Mouse (Mus musculus): ENCODE measurements around the gene Odf3l2. TPM values are rescaled to one million over a fixed set of nuclear protein-coding genes. Genes with fewer than 3 reads are reported as not detected.

Odf3l2 gene
- polyA plus RNA-seq, 1 experiment, result not detected

- peaks cover 6% of the 10 kb centered on the region; the same call in 1 of the 2 replicates for H3K4me1 ChIP-seq (ENCODE audit: control insufficient read depth, insufficient read depth, insufficient read length, low read length)
- TF ChIP-seq POLR2A (IDR thresholded peaks at IDR 0.05; ENCODE audit: low read depth, low read length) (no peak), CTCF (IDR thresholded peaks at IDR 0.05; ENCODE audit: extremely low read depth, insufficient read length, insufficient replicate concordance, low read depth, low read length) (no peak)
- no peak overlapping the region for H3K4me3 ChIP-seq (ENCODE audit: low read depth, low read length)
- WGBS, result 36% methylated on average over 51 of the region's 51 CpGs
- no peak overlapping the region for H3K27ac ChIP-seq (ENCODE audit: insufficient read depth, low read depth, low read length)
- peaks cover 14% of the 10 kb centered on the region for H3K27me3 ChIP-seq (ENCODE audit: control insufficient read depth, insufficient read depth, low read length)
- no peaks in the 10 kb centered on the region for H3K36me3 ChIP-seq (ENCODE audit: control insufficient read depth, insufficient read depth, low read length)
These were observed 33.1 kb downstream of the Odf3l2 start for GRCm38 (mm10) chr10:79612192-79613135.

GRCm38 (mm10) chr10:79611296-79611695 lies 34.2 kb downstream of the Odf3l2 start:
- peaks cover 6% of the 10 kb centered on the region; the same call in 1 of the 2 replicates for H3K4me1 ChIP-seq (ENCODE audit: control insufficient read depth, insufficient read depth, insufficient read length, low read length)
- WGBS, result 46% methylated on average over 5 of the region's 5 CpGs
- TF ChIP-seq CTCF (IDR thresholded peaks at IDR 0.05; ENCODE audit: extremely low read depth, insufficient read length, insufficient replicate concordance, low read depth, low read length) (no peak), POLR2A (IDR thresholded peaks at IDR 0.05; ENCODE audit: low read depth, low read length) (no peak)

GRCm38 (mm10) chr10:79609276-79609675 lies 36.3 kb downstream of the Odf3l2 start:
- H3K27me3 ChIP-seq (ENCODE audit: control insufficient read depth, insufficient read depth, low read length), result peaks cover 14% of the 10 kb centered on the region
- H3K27ac ChIP-seq (ENCODE audit: insufficient read depth, low read depth, low read length), result no peak overlapping the region
- no peak overlapping the region for H3K4me3 ChIP-seq (ENCODE audit: low read depth, low read length)
- H3K36me3 ChIP-seq (ENCODE audit: control insufficient read depth, insufficient read depth, low read length), result no peaks in the 10 kb centered on the region
- H3K4me1 ChIP-seq (ENCODE audit: control insufficient read depth, insufficient read depth, insufficient read length, low read length), result peaks cover 6% of the 10 kb centered on the region; the same call in 1 of the 2 replicates
- WGBS, result 77% methylated on average over 3 of the region's 3 CpGs
- TF ChIP-seq CTCF (IDR thresholded peaks at IDR 0.05; ENCODE audit: extremely low read depth, insufficient read length, insufficient replicate concordance, low read depth, low read length) (no peak), POLR2A (IDR thresholded peaks at IDR 0.05; ENCODE audit: low read depth, low read length) (no peak)

More at GRCm38 (mm10) chr10:79611296-79611695, 34.2 kb downstream of the Odf3l2 start:
- Histone ChIP-seq H3K27ac (ENCODE audit: insufficient read depth, low read depth, low read length) (no peak overlapping the region), H3K4me3 (ENCODE audit: low read depth, low read length) (no peak overlapping the region), H3K36me3 (ENCODE audit: control insufficient read depth, insufficient read depth, low read length) (no peaks in the 10 kb centered on the region), H3K27me3 (ENCODE audit: control insufficient read depth, insufficient read depth, low read length) (peaks cover 14% of the 10 kb centered on the region)

GRCm38 (mm10) chr10:79607892-79608291 lies 37.6 kb downstream of the Odf3l2 start:
- H3K36me3 ChIP-seq (ENCODE audit: control insufficient read depth, insufficient read depth, low read length), result no peaks in the 10 kb centered on the region
- TF ChIP-seq POLR2A (IDR thresholded peaks at IDR 0.05; ENCODE audit: low read depth, low read length) (no peak), CTCF (IDR thresholded peaks at IDR 0.05; ENCODE audit: extremely low read depth, insufficient read length, insufficient replicate concordance, low read depth, low read length) (no peak)
- peaks cover 2% of the 10 kb centered on the region; the same call in 1 of the 2 replicates for H3K4me1 ChIP-seq (ENCODE audit: control insufficient read depth, insufficient read depth, insufficient read length, low read length)
- WGBS, result 47% methylated on average over 2 of the region's 2 CpGs
- H3K4me3 ChIP-seq (ENCODE audit: low read depth, low read length), result no peak overlapping the region
- peak overlapping the region; percentile 22 for H3K27ac ChIP-seq (ENCODE audit: insufficient read depth, low read depth, low read length)
- peaks cover 5% of the 10 kb centered on the region for H3K27me3 ChIP-seq (ENCODE audit: control insufficient read depth, insufficient read depth, low read length)

GRCm38 (mm10) chr10:79606537-79606936 lies 39.0 kb downstream of the Odf3l2 start:
- Histone ChIP-seq H3K4me3 (ENCODE audit: low read depth, low read length) (no peak overlapping the region), H3K36me3 (ENCODE audit: control insufficient read depth, insufficient read depth, low read length) (no peaks in the 10 kb centered on the region), H3K27ac (ENCODE audit: insufficient read depth, low read depth, low read length) (no peak overlapping the region), H3K4me1 (ENCODE audit: control insufficient read depth, insufficient read depth, insufficient read length, low read length) (no peaks in the 10 kb centered on the region), H3K27me3 (ENCODE audit: control insufficient read depth, insufficient read depth, low read length) (no peaks in the 10 kb centered on the region)
- 53% methylated on average over 4 of the region's 4 CpGs for WGBS
- TF ChIP-seq POLR2A (IDR thresholded peaks at IDR 0.05; ENCODE audit: low read depth, low read length), result no peak
- no peak for TF ChIP-seq CTCF (IDR thresholded peaks at IDR 0.05; ENCODE audit: extremely low read depth, insufficient read length, insufficient replicate concordance, low read depth, low read length)

GRCm38 (mm10) chr10:79597936-79598230 lies 47.7 kb downstream of the Odf3l2 start:
- no peaks in the 10 kb centered on the region for H3K27me3 ChIP-seq (ENCODE audit: control insufficient read depth, insufficient read depth, low read length)
- TF ChIP-seq POLR2A (IDR thresholded peaks at IDR 0.05; ENCODE audit: low read depth, low read length) (no peak), CTCF (IDR thresholded peaks at IDR 0.05; ENCODE audit: extremely low read depth, insufficient read length, insufficient replicate concordance, low read depth, low read length) (no peak)
- whole genome bisulfite sequencing, result 81% methylated on average over 4 of the region's 4 CpGs
- no peak overlapping the region for H3K4me3 ChIP-seq (ENCODE audit: low read depth, low read length)
- no peaks in the 10 kb centered on the region for H3K4me1 ChIP-seq (ENCODE audit: control insufficient read depth, insufficient read depth, insufficient read length, low read length)
- H3K27ac ChIP-seq (ENCODE audit: insufficient read depth, low read depth, low read length), result no peak overlapping the region
- H3K36me3 ChIP-seq (ENCODE audit: control insufficient read depth, insufficient read depth, low read length), result no peaks in the 10 kb centered on the region
